Mouse (Mus musculus) testis, adult 2 months (tissue): ENCODE results near the gene Smim6.

Source experiments
- CTCF ChIP-seq: fragments of 200-500 bp; IDR thresholded peaks from 2 replicates; pipeline ENCODE4 v1.5.1; 2012; ENCODE audit warnings: low read depth, mild to moderate bottlenecking, inconsistent platforms, low read length, moderate library complexity; ENCODE audit not compliant: control insufficient read depth, insufficient read depth, insufficient replicate concordance
- POLR2A ChIP-seq: fragments of 200-500 bp; IDR thresholded peaks from 2 replicates; pipeline ENCODE4 v1.6.1; 2012; ENCODE audit warnings: low read depth, mild to moderate bottlenecking, inconsistent platforms, low read length, moderate library complexity; ENCODE audit not compliant: control insufficient read depth

DNA sequence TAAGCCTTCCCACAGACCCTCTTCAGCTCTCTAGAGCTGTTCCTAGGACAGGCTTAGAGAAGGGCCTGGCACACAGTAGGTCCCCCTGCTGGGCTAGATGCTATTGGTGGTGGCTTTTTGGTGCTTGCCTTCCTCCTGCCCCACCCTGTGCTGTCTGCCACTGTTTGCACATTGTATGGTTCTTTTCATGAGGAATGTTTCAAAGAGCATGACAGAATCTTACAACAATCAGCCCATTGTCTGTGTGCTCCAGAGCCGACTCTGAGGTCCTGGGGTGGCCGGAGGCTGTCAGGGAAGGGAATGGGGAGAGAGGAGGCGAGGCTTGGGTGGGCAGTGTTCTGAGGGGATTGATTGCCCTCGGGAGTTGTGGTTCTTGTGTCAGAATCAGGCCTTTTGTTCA, 44.6 kb downstream of the Smim6 start:
- TF ChIP-seq CTCF (no peak), POLR2A (no peak)
